Mouse (Mus musculus): ENCODE measurements around the gene Rbp7. TPM values are rescaled to one million over a fixed set of nuclear protein-coding genes. Genes with fewer than 3 reads are reported as not detected.

Rbp7 gene
- polyA plus RNA-seq, 2 experiments from 2014 or later = not detected

DNA sequence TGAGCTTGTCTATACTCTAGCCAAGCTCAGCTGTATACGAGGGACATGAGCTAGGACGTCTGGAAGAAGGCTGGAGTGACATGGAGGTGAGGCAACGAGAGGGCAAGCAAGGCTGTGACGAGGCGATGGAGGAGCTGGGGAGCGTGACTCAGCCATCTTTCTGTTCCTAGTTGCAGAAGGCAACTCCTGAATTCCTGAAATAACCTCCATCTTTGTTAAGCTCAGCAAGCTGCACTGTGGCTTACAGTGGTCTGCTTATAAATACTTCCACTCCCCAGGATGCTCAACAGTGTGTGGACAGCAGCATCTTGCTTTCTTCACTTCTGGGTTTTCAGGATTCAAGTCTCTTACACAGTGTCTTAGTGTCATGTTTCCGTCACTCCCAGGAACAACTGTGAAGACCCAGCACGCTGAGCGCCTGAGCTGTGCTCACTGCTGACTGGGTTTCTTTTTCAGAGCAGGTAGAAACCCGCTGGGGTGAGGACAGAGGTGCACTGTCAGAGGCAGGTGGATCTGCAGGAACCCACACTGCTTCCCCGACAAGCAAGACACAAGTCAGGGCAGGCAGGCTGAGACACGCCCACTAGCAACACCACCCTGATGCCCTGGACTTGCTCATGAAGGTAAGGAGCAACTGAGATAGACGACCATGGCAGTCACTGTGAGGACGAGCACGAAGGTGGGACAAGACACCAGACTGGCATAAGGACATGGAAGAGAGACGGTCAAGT lies 48.9 kb downstream of the Rbp7 start:
- ATAC-seq = no peak

DNA sequence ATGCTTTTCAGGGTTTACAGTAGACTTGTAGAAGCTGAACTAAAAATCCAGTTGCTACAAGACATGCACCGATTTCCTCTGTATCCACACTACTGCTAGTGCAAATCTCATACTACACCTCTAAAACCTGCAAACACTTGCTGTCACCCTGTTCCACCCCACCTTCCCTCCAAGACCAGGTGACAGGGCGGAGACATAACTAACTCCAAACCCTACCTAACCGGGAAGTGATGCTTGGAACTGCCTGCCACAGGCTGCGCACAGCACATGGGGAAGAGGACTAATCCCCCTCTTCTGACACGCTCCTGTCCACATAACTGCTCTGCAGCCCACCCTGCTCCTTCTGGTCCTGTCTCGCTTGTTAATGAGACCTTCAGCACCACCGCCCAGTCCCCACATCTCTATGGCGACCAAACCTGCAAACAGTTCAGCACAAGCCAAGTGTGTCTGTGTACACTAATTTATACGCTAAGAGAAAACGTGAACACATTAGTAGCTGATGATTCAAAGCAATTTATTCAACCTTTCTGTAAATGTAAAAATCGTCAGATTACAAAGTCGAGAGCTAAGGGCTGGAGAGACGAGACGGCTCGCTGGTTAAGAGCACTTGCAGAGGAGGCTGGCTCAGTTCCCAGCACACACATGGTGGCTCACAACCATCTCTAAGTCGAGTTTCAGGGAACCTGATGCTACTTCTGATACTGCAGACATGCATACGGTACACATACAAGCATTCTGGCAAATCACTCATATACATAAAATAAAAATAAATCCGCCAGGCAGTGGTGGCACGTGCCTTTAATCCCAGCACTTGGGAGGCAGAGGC lies 49.9 kb downstream of the Rbp7 start:
- ATAC-seq = no peak

DNA sequence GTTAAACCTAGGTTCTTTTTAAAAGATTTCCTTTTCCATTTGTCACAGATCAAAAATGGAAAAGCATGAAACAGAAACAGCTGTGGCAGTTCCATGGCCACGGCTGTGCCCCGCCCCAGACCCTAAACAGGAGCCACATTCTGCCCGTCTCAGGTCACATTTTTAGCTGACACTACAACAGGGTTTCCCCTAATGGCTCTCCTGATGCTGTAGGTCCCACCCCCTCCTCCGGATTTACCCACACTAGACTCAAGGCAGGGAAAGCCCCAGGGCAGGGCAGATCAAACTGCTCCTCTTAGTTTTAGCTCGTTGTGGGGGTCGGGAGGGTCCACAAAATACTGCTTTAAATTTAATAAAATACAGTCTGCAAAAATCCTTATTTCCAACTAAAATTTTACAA lies 51.7 kb downstream of the Rbp7 start:
- ATAC-seq = peak; percentile 92

DNA sequence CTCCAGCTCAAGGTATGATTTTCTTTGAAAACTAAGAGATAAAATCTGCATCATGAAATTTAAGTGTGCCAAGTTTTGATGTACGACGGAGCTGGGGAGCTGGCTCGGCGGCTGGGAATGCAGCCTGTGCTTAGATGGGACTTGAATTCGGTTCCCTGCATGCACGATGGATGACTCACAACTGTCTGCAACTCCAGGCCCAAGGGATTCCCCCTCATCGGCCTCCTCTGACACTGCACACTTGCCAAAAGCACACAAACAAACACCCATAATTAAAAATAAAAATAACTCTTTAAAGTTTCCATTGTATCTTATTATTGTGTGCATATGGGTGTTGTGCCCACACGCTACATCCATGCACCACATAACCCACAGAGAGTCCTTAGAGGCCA lies 53.2 kb downstream of the Rbp7 start:
- peak; percentile 61 for ATAC-seq

DNA sequence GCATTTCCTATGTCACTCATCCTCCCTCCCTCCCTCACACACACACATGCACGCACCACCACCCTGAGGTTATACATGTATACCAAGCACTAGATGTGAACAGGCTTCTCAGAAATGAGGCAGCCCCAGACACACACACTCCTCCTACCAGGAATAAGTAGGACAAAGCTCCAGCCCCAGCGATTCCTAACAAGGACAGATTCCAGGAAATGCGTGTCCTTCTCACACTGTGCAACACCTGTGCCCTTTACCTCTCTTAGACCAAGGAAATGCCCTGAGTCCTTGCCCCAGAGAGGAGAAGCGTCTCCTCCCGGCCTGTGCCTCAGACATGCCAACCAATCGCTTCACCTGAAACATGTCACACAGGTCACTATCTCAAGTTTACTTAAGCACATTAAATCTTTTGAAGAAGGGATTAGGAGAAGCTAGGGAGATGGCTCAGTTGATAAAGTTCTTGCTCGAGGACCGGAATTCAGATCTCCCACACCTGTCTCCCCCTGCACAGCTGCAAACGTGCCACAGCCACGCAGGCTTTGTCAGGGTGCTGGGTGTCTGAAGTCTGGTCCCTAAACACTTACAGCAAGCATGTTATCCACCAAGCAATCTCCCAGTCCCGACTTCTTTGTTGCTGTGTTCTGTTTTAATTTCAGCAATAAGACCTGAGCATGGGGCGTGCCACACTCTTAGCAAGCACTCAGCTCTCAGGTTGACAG lies 53.7 kb downstream of the Rbp7 start:
- peak; percentile 1 for ATAC-seq

Other genes with a start within 250 kb of the Rbp7 start
- 10 to 100 TPM; 11.9 to 15.0 TPM for gene Kif1b, start 147.3 kb downstream of the Rbp7 start, polyA plus RNA-seq (2017; shearing (Covaris generic))
- 10 to 100 TPM; 18.9 to 19.2 TPM for gene Ube4b, start 28.2 kb downstream of the Rbp7 start, polyA plus RNA-seq (2017; shearing (Covaris generic))
- under 1 TPM in 1 of 2 experiments, not detected in 1; 0.73 TPM for gene Tmem274, start 22.4 kb upstream of the Rbp7 start, polyA plus RNA-seq (2017; shearing (Covaris generic))
- gene Nmnat1, start 30.2 kb upstream of the Rbp7 start, polyA plus RNA-seq (2017; shearing (Covaris generic)) = 1 to 10 TPM; 7.3 to 8.2 TPM
- gene Lzic, start 30.3 kb upstream of the Rbp7 start, polyA plus RNA-seq (2017; shearing (Covaris generic)) = 10 to 100 TPM; 29.0 to 43.3 TPM
- gene Ctnnbip1, start 63.3 kb upstream of the Rbp7 start, polyA plus RNA-seq (2017; shearing (Covaris generic)) = under 1 TPM; 0.35 to 0.39 TPM
- 1 to 10 TPM; 4.4 to 5.4 TPM for gene Clstn1, start 131.5 kb upstream of the Rbp7 start, polyA plus RNA-seq (2017; shearing (Covaris generic))
- gene Pik3cd, start 247.6 kb upstream of the Rbp7 start, polyA plus RNA-seq (2017; shearing (Covaris generic)) = 100 to 1,000 TPM; 102 to 179 TPM

All from CD4-positive, CD25-positive, alpha-beta regulatory T cell, adult 4 months (primary cell).